Mouse (Mus musculus) ES-E14 (cell line): ENCODE data around the gene Prtg. TPM values are rescaled to one million over a fixed set of nuclear protein-coding genes. Genes with fewer than 3 reads are reported as not detected.

ENCODE experiments used
- DNase-seq: peaks from one replicate; pipeline ENCODE4 v3.0.0-alpha.2; 2013; ENCODE audit warnings: low read depth, low spot score
- H3K27ac ChIP-seq: 2 replicates; pipeline ENCODE4 v1.5.1; 2012; ENCODE audit warnings: low read depth, mild to moderate bottlenecking, low read length, moderate library complexity, mixed read lengths; ENCODE audit not compliant: poor library complexity, insufficient read depth, severe bottlenecking
- H3K36me3 ChIP-seq: 2 replicates; pipeline ENCODE4 v1.6.1; 2012; ENCODE audit warnings: mild to moderate bottlenecking, low read length, moderate library complexity, mixed read lengths; ENCODE audit not compliant: control insufficient read depth, poor library complexity, insufficient read depth, severe bottlenecking
- H3K4me1 ChIP-seq, 2 experiments: fragments of 150-350 bp in 1 of 2; sonication (generic) in 1 of 2; 2 replicates each; pipeline ENCODE4 v1.6.1; 2012; ENCODE audit warnings: low read length in 2 of 2, mild to moderate bottlenecking in 1 of 2, mixed read lengths in 1 of 2; ENCODE audit not compliant: control insufficient read depth in 2 of 2, insufficient read depth in 2 of 2, poor library complexity in 1 of 2
- H3K4me3 ChIP-seq, 2 experiments: fragments of 150-350 bp in 1 of 2; sonication (generic) in 1 of 2; 2 replicates each; pipeline ENCODE4 v1.5.1; 2012; ENCODE audit warnings: low read length in 2 of 2, low read depth in 1 of 2, mild to moderate bottlenecking in 1 of 2, mixed read lengths in 1 of 2; ENCODE audit not compliant: insufficient read depth in 1 of 2, poor library complexity in 1 of 2, severe bottlenecking in 1 of 2
- H3K9ac ChIP-seq: 2 replicates; pipeline ENCODE4 v1.6.1; 2012; ENCODE audit warnings: low read depth, mild to moderate bottlenecking, low read length, mixed read lengths; ENCODE audit not compliant: poor library complexity, insufficient read depth, severe bottlenecking
- H3K9me3 ChIP-seq: fragments of 150-350 bp; sonication (generic); 2 replicates; pipeline ENCODE4 v1.6.1; 2012; ENCODE audit warnings: low read depth, mild to moderate bottlenecking, low read length; ENCODE audit not compliant: control insufficient read depth, insufficient read depth
- CHD2 ChIP-seq: IDR thresholded peaks from 2 replicates; pipeline ENCODE4 v1.6.1; 2014; ENCODE audit warnings: mild to moderate bottlenecking, low read depth, low read length, inconsistent platforms
- HCFC1 ChIP-seq: IDR thresholded peaks from 2 replicates; pipeline ENCODE4 v1.6.1; 2012; ENCODE audit warnings: low read length, inconsistent platforms, borderline replicate concordance; ENCODE audit not compliant: insufficient read depth
- MAFK ChIP-seq: IDR thresholded peaks from 2 replicates; pipeline ENCODE4 v1.6.1; 2014; ENCODE audit warnings: mild to moderate bottlenecking, low read depth, low read length, inconsistent platforms; ENCODE audit not compliant: insufficient read depth
- ZC3H11A ChIP-seq: IDR thresholded peaks from 2 replicates; pipeline ENCODE4 v1.6.1; 2012; ENCODE audit warnings: low read depth, mild to moderate bottlenecking, inconsistent platforms, low read length, borderline replicate concordance
- ZNF384 ChIP-seq: IDR thresholded peaks from 2 replicates; pipeline ENCODE4 v1.6.1; 2012; ENCODE audit warnings: low read depth, low read length, inconsistent platforms
- in situ Hi-C, 2 experiments: fragments of 600-800 bp; cut with MboI; formaldehyde crosslinking; loops; one replicate each; pipeline ENCODE4 v1.15.1; 2025; ENCODE audit warnings: low sequenced_read_pairs in 2 of 2, inconsistent platforms in 1 of 2; ENCODE audit not compliant: unreplicated experiment in 2 of 2
- total RNA-seq: library from RNA; depleted of rRNA; stranded (reverse); fragments of 300-350 nt; gene quantifications from 2 replicates; pipeline ENCODE4 v1.2.3, GENCODE M21; 2012; rRNA removed

The Prtg gene
- total RNA-seq, 1 experiment, result 28.8 TPM

DNA sequence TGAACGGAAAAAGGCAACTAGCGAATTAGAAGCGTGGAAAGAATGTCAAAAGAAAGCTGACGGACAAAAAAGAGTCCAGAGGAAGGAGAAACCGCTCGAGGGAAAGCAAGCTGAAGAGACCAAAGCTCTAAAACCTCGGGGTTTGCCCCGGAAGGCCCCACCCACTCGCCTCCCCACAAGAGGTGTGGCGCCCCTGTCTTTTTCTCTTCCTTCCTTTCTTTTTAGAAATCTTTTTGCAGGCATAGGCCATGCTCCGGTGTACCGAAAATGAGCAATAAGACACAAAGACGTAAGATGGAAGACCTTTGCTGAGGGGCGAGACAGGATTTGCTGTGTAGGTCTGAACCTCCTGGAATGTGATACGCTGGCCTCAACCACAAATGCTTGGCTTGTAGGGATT is 155.3 kb downstream of the Prtg start:
- Histone ChIP-seq H3K36me3 (no peaks in the 10 kb centered on the region), H3K4me1 (peaks cover 5% of the 10 kb centered on the region in 2 experiments; a peak in 3 of 4 replicates), H3K9me3 (no peaks in the 10 kb centered on the region), H3K27ac (no peak overlapping the region; the same call in 1 of the 2 replicates), H3K9ac (peak overlapping the region; percentile 10; the same call in 1 of the 2 replicates), H3K4me3 (peak overlapping the region; percentile 15 to 32; a peak in 3 of 4 replicates)
- DNase-seq, result no peak
- TF ChIP-seq MAFK (no peak), HCFC1 (no peak), ZNF384 (no peak), CHD2 (no peak), ZC3H11A (no peak)
- in situ Hi-C loops, result no loop called here

Other genes starting within 250 kb of the Prtg start
- 302 and 324 TPM in 2 replicates for gene Nedd4, start 144.5 kb upstream of the Prtg start, total RNA-seq
- 0.42 and 0.58 TPM in 2 replicates for gene Pygo1, start 118.8 kb downstream of the Prtg start, total RNA-seq
- 1.2 and 1.4 TPM in 2 replicates for gene Dyx1c1, start 151.9 kb downstream of the Prtg start, total RNA-seq
- 0.04 TPM in 1 of 2 replicates, not detected in the other for gene Gm44503, start 152.0 kb downstream of the Prtg start, total RNA-seq
- gene Ccpg1os, start 178.5 kb downstream of the Prtg start, total RNA-seq, result 5.1 and 7.1 TPM in 2 replicates
- gene Ccpg1, start 178.6 kb downstream of the Prtg start, total RNA-seq, result 31.3 and 45.2 TPM in 2 replicates
- gene Pigb, start 233.5 kb downstream of the Prtg start, total RNA-seq, result 14.9 and 18.0 TPM in 2 replicates
- 4.6 and 7.5 TPM in 2 replicates for gene Rab27a, start 238.0 kb downstream of the Prtg start, total RNA-seq